Mouse (Mus musculus): ENCODE results near the gene Ssr4. TPM values are rescaled to one million over a fixed set of nuclear protein-coding genes. Genes with fewer than 3 reads are reported as not detected.

Gene Ssr4
- polyA plus RNA-seq (2012; rRNA removed), result 83.3 and 142 TPM in 2 replicates

GRCm38 (mm10) chrX:73786364-73787224 lies at the start of gene Ssr4, which contains the start of gene Idh3g:
TSS of gene Ssr4 (plus strand) at chrX:73787028.
TSS of gene Idh3g (minus strand) at chrX:73786897.

GRCm38 (mm10) chrX:73756334-73757140 lies 30.3 kb upstream of the Ssr4 start, which contains the start of gene Plxnb3:
TSS of gene Plxnb3 (plus strand) at chrX:73757090.

GRCm38 (mm10) chrX:73774168-73774760 lies 12.6 kb upstream of the Ssr4 start, which contains the start of gene Srpk3:
TSS of gene Srpk3 (plus strand) at chrX:73774405.

GRCm38 (mm10) chrX:73824185-73825151 lies 37.6 kb downstream of the Ssr4 start, which contains the start of gene Pdzd4:
TSS of gene Pdzd4 (minus strand) at chrX:73824969.

Other genes starting within 250 kb of the Ssr4 start
- 11.3 and 16.0 TPM in 2 replicates for gene Dusp9, start 147.6 kb upstream of the Ssr4 start, polyA plus RNA-seq (2012; rRNA removed)
- 17.0 TPM in 2 replicates for gene Pnck, start 126.9 kb upstream of the Ssr4 start, polyA plus RNA-seq (2012; rRNA removed)
- 30.6 and 49.4 TPM in 2 replicates for gene Slc6a8, start 113.9 kb upstream of the Ssr4 start, polyA plus RNA-seq (2012; rRNA removed)
- gene Bcap31, start 70.9 kb upstream of the Ssr4 start, polyA plus RNA-seq (2012; rRNA removed), result 71.0 and 75.1 TPM in 2 replicates
- 10.3 and 12.6 TPM in 2 replicates for gene Abcd1, start 70.4 kb upstream of the Ssr4 start, polyA plus RNA-seq (2012; rRNA removed)
- 0.22 and 0.41 TPM in 2 replicates for gene Plxnb3, start 29.9 kb upstream of the Ssr4 start, polyA plus RNA-seq (2012; rRNA removed)
- gene Srpk3, start 12.6 kb upstream of the Ssr4 start, polyA plus RNA-seq (2012; rRNA removed), result 1.1 and 5.5 TPM in 2 replicates
- gene Idh3g, start 131 bp upstream of the Ssr4 start, polyA plus RNA-seq (2012; rRNA removed), result 167 and 344 TPM in 2 replicates
- 23.2 and 40.3 TPM in 2 replicates for gene Pdzd4, start 37.9 kb downstream of the Ssr4 start, polyA plus RNA-seq (2012; rRNA removed)
- gene Avpr2, start 105.1 kb downstream of the Ssr4 start, polyA plus RNA-seq (2012; rRNA removed), result 0.05 TPM in 1 of 2 replicates, not detected in the other
- 29.2 and 43.4 TPM in 2 replicates for gene L1cam, start 109.1 kb downstream of the Ssr4 start, polyA plus RNA-seq (2012; rRNA removed)
- gene Arhgap4, start 134.8 kb downstream of the Ssr4 start, polyA plus RNA-seq (2012; rRNA removed), result 4.8 and 5.8 TPM in 2 replicates
- gene Naa10, start 134.9 kb downstream of the Ssr4 start, polyA plus RNA-seq (2012; rRNA removed), result 126 and 150 TPM in 2 replicates
- gene Renbp, start 143.8 kb downstream of the Ssr4 start, polyA plus RNA-seq (2012; rRNA removed), result 18.6 and 27.2 TPM in 2 replicates
- gene Hcfc1, start 179.3 kb downstream of the Ssr4 start, polyA plus RNA-seq (2012; rRNA removed), result 49.0 and 83.0 TPM in 2 replicates
- 53.1 and 61.3 TPM in 2 replicates for gene Irak1, start 236.9 kb downstream of the Ssr4 start, polyA plus RNA-seq (2012; rRNA removed)

All from central nervous system, embryonic 11.5 days (tissue).